Mouse (Mus musculus) liver, postnatal 0 days (tissue): ENCODE results near the gene Itpripl2.

Source experiments
- CTCF ChIP-seq: sonication (generic); IDR thresholded peaks from 2 replicates; pipeline ENCODE4 v1.5.1; 2016; ENCODE audit warnings: antibody characterized with exemption, low read depth
- EP300 ChIP-seq: IDR thresholded peaks from 2 replicates; pipeline ENCODE4 v1.6.1; 2016; ENCODE audit warnings: antibody characterized with exemption, low read depth, mild to moderate bottlenecking

DNA sequence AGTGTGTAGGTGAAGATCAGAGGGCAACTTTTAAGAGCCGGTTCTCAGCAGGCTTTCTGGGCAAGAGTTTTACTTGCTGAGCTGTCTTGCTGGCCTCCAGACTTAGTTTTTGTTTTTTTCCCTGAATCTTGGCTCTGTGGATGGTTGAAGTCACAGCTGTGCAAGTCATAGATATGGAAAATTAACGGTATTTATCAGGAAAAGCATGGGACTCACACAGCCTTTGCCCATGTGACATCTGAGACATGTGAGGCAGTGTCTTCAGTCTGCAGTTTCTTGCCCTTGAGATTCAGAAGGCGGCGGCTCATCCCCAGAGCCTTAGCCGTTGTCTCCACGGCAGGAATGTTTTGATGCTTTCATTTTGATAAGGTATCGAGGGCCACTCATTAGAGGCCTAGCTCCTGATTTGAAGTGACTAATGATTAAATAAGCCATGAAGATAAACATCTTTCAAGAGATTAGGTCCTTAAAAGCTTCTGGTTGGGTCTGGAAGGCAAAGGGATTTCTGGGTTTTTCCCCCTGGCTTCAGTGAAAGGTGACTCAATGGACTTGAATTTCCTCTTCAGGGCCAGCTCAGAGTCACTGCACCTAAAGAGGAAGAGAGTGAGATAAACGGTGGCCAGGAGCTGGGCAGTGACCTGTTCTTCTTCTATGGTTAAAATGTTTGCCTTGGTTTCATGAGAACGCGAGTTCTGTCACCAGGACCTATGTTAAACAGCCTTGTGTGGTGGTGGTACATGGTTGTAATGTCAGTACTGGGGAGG is 10.5 kb downstream of the Itpripl2 start:
- TF ChIP-seq CTCF (no peak), EP300 (no peak)
